Mouse (Mus musculus) testis, postnatal 10 days (tissue): ENCODE results near the gene Tcam1.

Source experiments
- DNase-seq: peaks from one replicate; pipeline ENCODE4 v3.0.0; 2021; ENCODE audit warnings: low spot score

Gene Tcam1

GRCm38 (mm10) chr11:106273311-106273684, 3.2 kb upstream of the Tcam1 start:
- DNase-seq: peak; percentile 62

DNA sequence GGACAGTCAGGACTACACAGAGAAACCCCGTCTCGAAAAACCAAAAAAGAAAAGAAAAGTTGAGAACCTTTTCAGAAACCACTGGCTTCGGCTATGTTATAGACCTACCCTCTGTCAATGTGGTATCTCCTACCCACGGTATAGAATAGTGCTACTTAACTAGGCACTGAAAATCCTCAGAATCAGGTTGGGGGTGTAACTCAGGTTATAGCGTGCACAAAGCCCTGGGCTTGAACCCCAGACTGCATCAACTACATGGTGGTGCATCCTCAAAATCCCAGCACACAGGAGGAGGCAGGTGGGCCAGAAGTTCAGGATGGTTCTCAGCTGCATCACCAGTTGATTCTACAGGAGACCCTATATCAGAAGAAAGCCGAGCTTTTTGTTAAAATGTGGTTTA, 2.7 kb upstream of the Tcam1 start:
- no peak for DNase-seq

DNA sequence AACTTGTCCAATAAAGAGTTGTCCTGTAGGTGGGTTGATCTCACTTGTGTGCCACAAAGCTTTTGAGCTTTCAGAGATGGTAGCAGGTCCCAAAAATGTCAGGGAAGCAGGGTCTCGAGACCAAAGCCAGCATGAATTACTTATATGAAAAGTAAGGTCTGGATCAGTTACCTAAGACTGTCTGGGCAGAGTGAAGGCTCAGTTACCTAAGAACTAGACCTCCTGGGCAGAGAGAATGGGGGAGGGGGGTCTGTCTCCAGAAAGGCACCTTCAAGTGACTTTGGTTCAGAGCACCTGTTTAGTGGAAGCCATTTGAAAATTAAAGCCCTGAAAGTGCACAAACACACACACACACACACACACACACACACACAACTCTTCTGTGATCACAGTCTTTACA, 2.1 kb upstream of the Tcam1 start:
- no peak for DNase-seq

GRCm38 (mm10) chr11:106274971-106275411, 1.5 kb upstream of the Tcam1 start:
- peak; percentile 88 for DNase-seq

DNA sequence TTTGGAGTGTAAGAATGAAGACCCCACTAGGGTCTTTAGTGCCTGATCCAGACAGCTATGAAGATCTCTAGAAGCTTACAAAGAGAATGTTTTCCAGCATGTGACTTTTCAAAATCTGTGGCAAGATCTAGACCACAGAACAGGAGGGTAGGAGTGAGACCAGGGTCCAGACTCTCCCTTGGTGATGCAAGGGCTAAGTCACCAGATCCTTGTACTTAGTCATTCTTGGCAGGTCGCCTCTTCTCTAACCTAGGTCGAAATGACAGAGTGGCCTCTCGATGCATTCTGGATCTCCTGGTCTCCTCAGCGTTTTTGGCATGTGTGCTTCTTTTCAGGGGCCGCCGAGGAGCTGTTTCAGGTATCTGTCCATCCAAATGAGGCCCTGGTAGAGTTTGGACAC, 6.0 kb downstream of the Tcam1 start:
- DNase-seq: no peak

DNA sequence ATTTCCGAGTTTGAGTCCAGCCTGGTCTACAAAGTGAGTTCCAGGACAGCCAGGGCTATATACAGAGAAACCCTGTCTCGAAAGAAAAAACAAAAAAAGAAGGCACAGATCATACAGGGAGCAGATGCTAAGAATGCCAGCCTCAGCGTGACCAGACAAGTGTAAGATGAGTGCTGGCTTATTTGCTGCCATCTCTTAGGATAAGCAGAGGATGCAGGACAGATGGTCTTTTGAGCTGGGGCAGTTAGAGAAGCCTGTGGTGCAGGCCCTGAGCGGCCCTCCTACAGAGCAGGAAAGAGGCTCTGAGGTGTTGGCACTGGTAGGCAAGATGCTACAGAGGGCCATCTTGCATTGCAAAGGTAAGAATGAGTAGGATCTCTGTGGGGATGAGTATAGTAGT, 6.9 kb downstream of the Tcam1 start:
- no peak for DNase-seq

- no peak for DNase-seq
Measured at GRCm38 (mm10) chr11:106284126-106284525, 7.7 kb downstream of the Tcam1 start.

DNA sequence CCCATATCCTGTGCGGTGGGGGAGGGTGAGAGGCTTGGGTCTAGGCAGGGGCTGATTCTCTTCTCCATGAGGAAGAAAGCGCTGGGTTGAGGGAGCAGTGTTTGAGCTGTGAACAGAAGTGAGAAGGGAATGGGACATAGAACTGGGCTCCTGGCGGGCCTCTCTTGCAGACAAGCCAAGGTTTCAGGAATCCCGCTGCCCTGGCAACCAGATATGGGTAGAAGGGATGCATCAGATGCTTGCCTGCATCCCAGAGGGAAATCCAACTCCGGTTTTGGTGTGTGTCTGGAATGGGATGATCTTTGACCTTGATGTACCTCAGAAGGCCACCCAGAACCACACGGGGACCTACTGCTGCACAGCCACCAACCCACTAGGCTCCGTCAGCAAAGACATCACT, 9.7 kb downstream of the Tcam1 start:
- no peak for DNase-seq

DNA sequence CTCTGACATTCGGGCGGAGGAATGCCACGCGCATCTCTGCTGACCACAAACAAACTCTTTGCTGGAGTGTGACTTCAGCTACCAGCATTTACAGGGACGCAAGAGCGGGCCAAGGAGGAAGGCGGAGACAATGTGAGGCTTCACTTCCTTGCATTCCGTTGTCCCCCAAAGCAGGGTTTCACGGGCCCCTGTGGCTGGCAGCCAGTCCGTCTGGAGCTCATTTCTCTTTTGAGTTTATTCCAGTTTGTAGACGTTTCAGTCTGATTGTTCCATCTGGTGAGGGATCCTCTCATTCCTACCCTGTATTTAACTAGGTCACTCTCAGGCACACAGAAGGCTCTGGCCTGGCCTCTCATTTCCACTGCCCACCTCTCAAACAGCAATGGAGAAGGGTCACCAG, 10.5 kb downstream of the Tcam1 start:
- no peak for DNase-seq

- DNase-seq: peak; percentile 78
Measured at GRCm38 (mm10) chr11:106289369-106289768, 12.9 kb downstream of the Tcam1 start.

GRCm38 (mm10) chr11:106290376-106290775, 13.9 kb downstream of the Tcam1 start:
- no peak for DNase-seq

DNA sequence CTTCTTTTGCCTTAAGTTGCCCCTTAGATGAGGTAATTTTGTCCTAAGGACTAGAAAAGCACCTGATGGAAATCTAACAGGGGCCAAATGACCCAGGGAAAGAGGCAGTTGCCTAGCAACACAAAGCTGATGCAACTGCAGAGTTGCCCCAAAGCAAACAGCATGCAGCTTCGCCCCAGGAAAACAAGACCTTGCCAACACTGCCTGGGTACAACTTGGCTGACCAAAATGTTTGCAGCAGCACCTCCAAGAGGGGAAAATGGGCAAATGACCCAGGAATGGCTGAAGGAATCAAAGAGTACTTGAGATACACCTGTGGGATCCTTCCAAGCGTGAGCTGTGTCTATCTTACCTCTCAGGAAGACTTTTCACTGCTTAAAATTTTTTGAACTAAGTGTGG, 15.4 kb downstream of the Tcam1 start:
- DNase-seq: no peak

DNA sequence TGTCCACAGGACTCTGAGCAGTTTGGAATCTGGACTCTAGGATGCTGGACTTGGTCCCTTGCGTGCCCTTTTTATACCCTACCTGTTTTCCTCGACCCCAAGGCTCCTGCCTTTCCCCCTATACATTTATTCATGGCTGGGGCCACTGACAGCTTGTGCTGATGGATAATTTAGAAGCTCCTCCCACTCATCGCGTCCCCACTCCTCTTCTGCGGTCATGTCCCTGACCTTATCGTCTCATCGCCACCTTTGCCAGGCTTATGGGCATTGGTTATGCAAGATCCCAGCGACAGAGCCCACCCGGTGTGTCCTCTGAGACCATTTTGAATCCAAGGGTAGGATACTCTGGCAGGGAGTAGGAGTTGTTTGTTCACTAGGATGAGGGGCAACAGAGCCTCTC, 25.3 kb downstream of the Tcam1 start, which contains the start of gene Gh:
TSS of gene Gh (minus strand) at position 101 of the 400 bp plus-strand sequence.
- DNase-seq: no peak

DNA sequence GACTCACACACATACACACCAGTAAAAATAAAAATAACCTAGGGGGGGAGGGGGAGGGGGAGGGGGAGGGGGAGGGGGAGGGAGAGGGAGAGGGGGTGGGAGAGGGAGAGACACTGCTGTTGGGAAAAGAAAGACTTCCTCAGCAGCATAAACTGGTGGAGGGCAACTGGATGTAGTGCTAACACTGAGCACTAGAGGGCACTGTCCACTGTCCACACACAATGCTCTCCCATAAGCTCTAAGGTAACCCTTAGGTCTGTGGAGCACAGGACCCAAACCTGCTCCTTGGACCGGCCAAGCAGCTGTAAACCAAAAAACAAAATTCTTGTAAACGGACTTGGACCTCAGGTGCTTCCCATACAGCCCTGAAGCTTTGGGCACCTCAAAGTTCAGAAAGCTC, 26.2 kb downstream of the Tcam1 start:
- DNase-seq: peak; percentile 81

GRCm38 (mm10) chr11:106305348-106306064, 29.0 kb downstream of the Tcam1 start:
- DNase-seq: no peak

DNA sequence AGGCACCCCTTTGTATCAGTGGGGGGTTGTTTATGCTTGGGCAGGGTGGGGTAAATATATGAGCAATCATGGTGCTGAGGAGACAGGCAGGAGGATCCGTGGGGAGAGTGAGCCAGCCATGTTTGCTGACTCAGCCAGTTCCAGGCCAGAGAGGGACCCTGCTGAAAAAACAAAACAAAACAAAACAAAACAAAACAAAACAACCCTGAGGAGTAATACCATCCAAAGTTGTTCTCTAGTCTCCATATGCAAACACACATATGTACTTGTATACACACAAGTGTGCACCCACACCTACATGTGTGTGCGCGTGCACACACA, 29.6 kb downstream of the Tcam1 start:
- no peak for DNase-seq

- no peak for DNase-seq
Measured at GRCm38 (mm10) chr11:106306758-106307157, 30.3 kb downstream of the Tcam1 start.

DNA sequence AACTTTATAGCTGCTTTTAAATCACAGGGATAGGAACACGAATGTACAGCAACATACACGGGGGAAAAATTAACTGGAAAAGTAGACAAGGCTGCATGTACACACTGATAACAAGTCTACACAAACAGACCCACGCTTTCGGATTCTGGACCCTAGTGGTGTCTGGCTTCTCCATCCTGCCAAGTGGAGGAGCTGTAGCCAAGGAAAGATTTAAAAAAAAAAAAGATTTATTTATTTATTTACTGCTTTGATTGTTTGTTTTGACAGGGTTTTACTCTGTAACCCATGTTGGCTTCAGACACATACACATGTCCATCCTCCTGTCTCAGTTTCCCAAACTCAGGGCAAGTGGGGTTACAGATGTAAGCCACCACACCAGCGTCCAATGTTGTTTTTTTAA, 31.0 kb downstream of the Tcam1 start:
- no peak for DNase-seq

- DNase-seq: no peak
Measured at GRCm38 (mm10) chr11:106308162-106308561, 31.7 kb downstream of the Tcam1 start.

DNA sequence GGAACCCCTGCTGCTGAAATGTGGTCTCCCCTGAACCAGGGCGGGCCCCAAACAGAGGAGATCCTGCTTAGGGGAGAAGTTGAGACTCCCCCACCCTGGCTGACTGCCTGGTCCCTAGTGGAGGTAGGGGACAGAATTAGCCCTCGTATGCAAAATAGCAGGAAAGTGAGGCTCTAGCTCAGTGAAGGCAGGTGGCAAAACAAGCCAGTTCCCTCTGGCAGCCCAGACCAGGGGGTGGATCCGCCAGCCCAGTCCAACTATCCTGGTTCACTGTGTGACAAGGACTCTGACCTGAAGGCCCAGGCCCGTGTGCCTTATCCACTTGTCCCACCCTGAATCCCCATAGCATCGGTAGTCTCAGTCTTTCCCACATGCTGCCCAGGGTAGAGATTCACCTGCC, 33.7 kb downstream of the Tcam1 start:
- no peak for DNase-seq

DNA sequence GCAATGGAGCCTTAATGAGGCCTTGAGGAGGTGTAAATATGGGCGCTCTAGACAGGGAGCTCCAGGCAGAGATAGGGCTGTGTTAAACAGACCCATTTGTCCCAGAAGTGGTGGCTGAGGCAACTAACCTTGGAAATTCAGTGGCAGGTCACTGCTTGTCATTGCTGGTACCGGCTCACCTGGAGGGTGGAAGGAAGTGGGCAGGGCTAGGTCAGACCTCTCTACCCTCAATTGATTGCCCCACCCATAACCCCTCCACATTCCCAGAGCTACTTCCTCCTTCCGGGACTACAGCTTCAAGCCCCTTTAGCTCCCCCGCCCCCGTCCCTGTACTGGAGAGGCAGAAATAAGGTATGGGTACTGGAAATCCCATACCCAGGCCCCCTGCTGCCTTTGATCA, 37.1 kb downstream of the Tcam1 start:
- DNase-seq: no peak

- DNase-seq: no peak
Measured at GRCm38 (mm10) chr11:106314333-106314812, 37.9 kb downstream of the Tcam1 start, which contains the start of gene Cd79b. Cd79b (minus strand) TSS chr11:106314762.

DNA sequence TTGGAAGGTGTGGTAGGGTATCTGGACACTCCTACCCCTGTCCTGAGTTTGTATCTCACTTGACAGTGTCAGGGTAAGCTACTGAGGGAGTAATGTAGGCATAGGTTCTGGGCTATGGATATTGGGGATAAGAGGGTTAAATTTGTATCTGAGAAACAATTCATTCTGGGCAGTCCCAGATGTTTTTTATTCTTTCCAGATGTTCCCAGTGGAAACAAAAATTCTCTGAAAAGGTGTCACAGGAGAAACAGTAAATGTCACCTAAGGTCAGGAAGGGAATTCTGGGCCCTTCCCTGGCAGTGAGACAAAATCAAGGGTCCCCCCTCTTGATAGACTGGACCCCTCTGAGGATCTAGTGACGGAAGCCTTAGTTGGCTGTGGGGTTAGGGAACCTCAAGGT, 39.9 kb downstream of the Tcam1 start:
- DNase-seq: no peak

DNA sequence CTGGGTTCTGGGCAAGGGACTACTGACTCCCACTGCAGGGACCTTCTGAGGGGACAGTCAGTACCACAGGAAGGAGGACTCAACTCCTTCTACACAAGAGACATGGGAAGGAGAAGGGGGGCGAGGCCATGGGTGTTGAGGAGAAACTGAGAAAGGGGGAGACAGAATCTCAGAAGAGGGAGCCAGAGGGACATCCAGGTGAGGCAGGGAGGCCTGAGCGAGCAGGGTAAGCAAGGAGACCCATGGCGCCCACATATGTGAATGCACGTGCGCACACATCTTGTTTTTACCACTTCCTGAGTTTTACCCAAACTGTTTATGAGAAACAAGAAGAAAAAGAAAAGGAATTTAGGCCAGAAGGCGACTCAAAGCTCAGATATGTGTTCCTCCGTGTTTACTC, 41.3 kb downstream of the Tcam1 start:
- no peak for DNase-seq
